Mouse (Mus musculus) c-Kit-negative CD71-positive TER-119-positive erythroid progenitor cells, embryonic 14.5 days (primary cell): ENCODE results near the gene Ttll12.
A peak's percentile ranks its signal among the peaks of the same experiment; 100 is the strongest.

ENCODE experiments used
- DNase-seq: peaks from one replicate; pipeline ENCODE4 v3.0.0-alpha.2; 2013; ENCODE audit warnings: low read depth, low spot score

Gene Ttll12

GRCm38 (mm10) chr15:83594513-83595363 lies at the start of gene Ttll12:
Gene Ttll12, minus strand, starts transcription at chr15:83595157.
- peak; percentile 99 for DNase-seq

GRCm38 (mm10) chr15:83642518-83642917 lies 47.6 kb upstream of the Ttll12 start:
- DNase-seq: no peak

- no peak for DNase-seq
These were observed 45.3 kb upstream of the Ttll12 start for GRCm38 (mm10) chr15:83640208-83640607.

- DNase-seq: no peak
These were observed 44.2 kb upstream of the Ttll12 start for GRCm38 (mm10) chr15:83639160-83639559.

- DNase-seq: no peak
These were observed 43.4 kb upstream of the Ttll12 start for GRCm38 (mm10) chr15:83638196-83638899.

- DNase-seq: no peak
These were observed 41.8 kb upstream of the Ttll12 start for GRCm38 (mm10) chr15:83636759-83637158.

- DNase-seq: no peak
These were observed 40.3 kb upstream of the Ttll12 start for GRCm38 (mm10) chr15:83635251-83635650.

GRCm38 (mm10) chr15:83634076-83634475 lies 39.1 kb upstream of the Ttll12 start:
- DNase-seq: no peak

GRCm38 (mm10) chr15:83631071-83631470 lies 36.1 kb upstream of the Ttll12 start:
- DNase-seq: no peak

GRCm38 (mm10) chr15:83629716-83630115 lies 34.8 kb upstream of the Ttll12 start:
- DNase-seq: no peak

GRCm38 (mm10) chr15:83626142-83626645 lies 31.2 kb upstream of the Ttll12 start:
- no peak for DNase-seq

GRCm38 (mm10) chr15:83615245-83615644 lies 20.3 kb upstream of the Ttll12 start:
- DNase-seq: no peak

GRCm38 (mm10) chr15:83607115-83607802 lies 12.3 kb upstream of the Ttll12 start:
- peak; percentile 77 for DNase-seq

GRCm38 (mm10) chr15:83606700-83607099 lies 11.7 kb upstream of the Ttll12 start:
- no peak for DNase-seq

- DNase-seq: no peak
These were observed 11.3 kb upstream of the Ttll12 start for GRCm38 (mm10) chr15:83606216-83606615.

GRCm38 (mm10) chr15:83603426-83603825 lies 8.5 kb upstream of the Ttll12 start:
- DNase-seq: no peak

GRCm38 (mm10) chr15:83603046-83603396 lies 8.1 kb upstream of the Ttll12 start:
- DNase-seq: no peak

- no peak for DNase-seq
These were observed 7.6 kb upstream of the Ttll12 start for GRCm38 (mm10) chr15:83602372-83603045.

GRCm38 (mm10) chr15:83601185-83601584 lies 6.2 kb upstream of the Ttll12 start:
- no peak for DNase-seq

- DNase-seq: no peak
These were observed 1.9 kb upstream of the Ttll12 start for GRCm38 (mm10) chr15:83596833-83597232.

- no peak for DNase-seq
These were observed 381 bp upstream of the Ttll12 start for GRCm38 (mm10) chr15:83595364-83595711.
